Mouse (Mus musculus) cerebellum, adult 2 months (tissue): ENCODE measurements around the gene Rfx6.

Experiments
- CTCF ChIP-seq: fragments of 200-500 bp; IDR thresholded peaks from 2 replicates; pipeline ENCODE4 v1.5.1; 2011; ENCODE audit warnings: low read depth, mild to moderate bottlenecking, control low read depth, low read length, moderate library complexity, borderline replicate concordance; ENCODE audit not compliant: insufficient read depth
- POLR2A ChIP-seq: fragments of 200-500 bp; IDR thresholded peaks from 2 replicates; pipeline ENCODE4 v1.6.1; 2011; ENCODE audit warnings: low read length, control low read depth, borderline replicate concordance; ENCODE audit not compliant: insufficient read depth

DNA sequence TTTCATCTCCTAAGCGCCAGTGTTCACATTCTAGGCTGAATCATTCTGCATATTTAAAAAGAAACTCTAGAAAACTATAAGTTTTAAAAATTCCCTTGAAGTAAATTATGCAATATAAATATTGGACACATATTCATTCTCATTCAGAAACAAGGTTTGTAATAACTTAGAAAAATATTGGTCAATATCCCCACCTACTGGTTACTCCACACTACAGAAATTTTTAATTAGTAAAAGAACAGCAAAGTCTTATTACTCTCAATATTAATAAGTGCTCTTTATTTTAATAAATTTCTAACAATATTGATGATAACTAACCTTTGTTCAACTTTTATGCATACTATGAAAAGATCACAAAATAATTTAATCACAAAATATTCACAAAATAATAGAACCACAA lies 20.2 kb upstream of the Rfx6 start:
- TF ChIP-seq CTCF = no peak
- no peak for TF ChIP-seq POLR2A
